Comparison of ENCODE assay signal across 7 mouse cellular contexts in genomic region chr2:170511073-170511891, GRCm38 (mm10). TPM values are rescaled to one million over a fixed set of nuclear protein-coding genes. Genes with fewer than 3 reads are reported as not detected.
A peak's percentile ranks its signal among the peaks of the same experiment; 100 is the strongest.
DNase-seq lines count a peak whose midpoint lies in the region; ATAC-seq lines count a peak whose summit lies in the region.

No protein-coding gene starts in this region.

- DNase-seq in adrenal gland, adult 18-20 months (ENCODE audit: low spot score in 2 of 2): peak; percentile 91 to 92
- DNase-seq in embryo, embryonic 11 days: peak; percentile 90
- peak; percentile 88 to 90 for DNase-seq in gastrocnemius, postnatal 36 days
- DNase-seq in left cerebral cortex, postnatal 36 days (ENCODE audit: low spot score in 2 of 2): peak; percentile 88 to 89
- DNase-seq in midbrain, embryonic 11.5 days (ENCODE audit: low spot score, missing footprints): peak; percentile 100
- DNase-seq in skeletal muscle tissue, adult 2 months (ENCODE audit: low read depth, low spot score): peak; percentile 85

- no peaks in the 10 kb centered on the region for H3K9me3 ChIP-seq in intestine, embryonic 16.5 days (ENCODE audit: control insufficient read depth, low read length)
- no peaks in the 10 kb centered on the region for H3K9me3 ChIP-seq in midbrain, embryonic 11.5 days (ENCODE audit: control insufficient read depth, low read length)

- peak; percentile 76 for ATAC-seq in intestine, embryonic 16.5 days
- ATAC-seq in midbrain, embryonic 11.5 days (ENCODE audit: low FRiP score): peak; percentile 81

- peak overlapping the region; percentile 92 for H3K9ac ChIP-seq in intestine, embryonic 16.5 days (ENCODE audit: low read depth, low read length)
- H3K9ac ChIP-seq in midbrain, embryonic 11.5 days (ENCODE audit: low read length): peak overlapping the region; percentile 97

- peak overlapping the region; percentile 93 for H3K4me3 ChIP-seq in intestine, embryonic 16.5 days (ENCODE audit: low read length)
- H3K4me3 ChIP-seq in midbrain, embryonic 11.5 days (ENCODE audit: low read depth, low read length): peak overlapping the region; percentile 97

- peaks cover 13% of the 10 kb centered on the region for H3K4me1 ChIP-seq in intestine, embryonic 16.5 days (ENCODE audit: control insufficient read depth, insufficient read depth, low read length)
- H3K4me1 ChIP-seq in midbrain, embryonic 11.5 days (ENCODE audit: control insufficient read depth, insufficient read depth, low read length): peaks cover 14% of the 10 kb centered on the region; the same call in 1 of the 2 replicates

- peak overlapping the region; percentile 76 for H3K4me2 ChIP-seq in intestine, embryonic 16.5 days (ENCODE audit: low read depth, low read length)
- H3K4me2 ChIP-seq in midbrain, embryonic 11.5 days: peak overlapping the region; percentile 83

- no peaks in the 10 kb centered on the region for H3K27me3 ChIP-seq in intestine, embryonic 16.5 days (replicated peaks; ENCODE audit: control insufficient read depth, insufficient read depth, low read length)
- no peaks in the 10 kb centered on the region for H3K27me3 ChIP-seq in midbrain, embryonic 11.5 days (ENCODE audit: control insufficient read depth, insufficient read depth, low read length)

- intact Hi-C loops in gastrocnemius, postnatal 36 days (cut with DNase I): no loop called here
- intact Hi-C loops in left cerebral cortex, postnatal 36 days (cut with DNase I): loop anchor here (10.0 kb wide), 1 partner anchor 224 kb away; the partner anchor contains the start of gene Dok5

- WGBS in intestine, embryonic 16.5 days: under 1% methylated on average over 58 of the region's 69 CpGs
- WGBS in midbrain, embryonic 11.5 days: under 1% methylated on average over 61 of the region's 69 CpGs

- peak overlapping the region; percentile 69 for H3K27ac ChIP-seq in intestine, embryonic 16.5 days (ENCODE audit: low read length)
- H3K27ac ChIP-seq in midbrain, embryonic 11.5 days (ENCODE audit: low read depth, low read length): peak overlapping the region; percentile 25; the same call in 1 of the 2 replicates

- H3K36me3 ChIP-seq in intestine, embryonic 16.5 days (ENCODE audit: control insufficient read depth, insufficient read depth, low read length): no peaks in the 10 kb centered on the region
- H3K36me3 ChIP-seq in midbrain, embryonic 11.5 days (ENCODE audit: control insufficient read depth, insufficient read depth, low read length): no peaks in the 10 kb centered on the region; the same call in 1 of the 2 replicates

RNA-seq across cellular contexts. Expression of gene Cyp24a1, which starts 14.3 kb away (rescaled TPM):
- not detected for total RNA-seq in adrenal gland, adult 18-20 months (2021)
- total RNA-seq in gastrocnemius, postnatal 36 days (2021): not detected
- not detected in 2 replicates for polyA plus RNA-seq in intestine, embryonic 16.5 days (2015; fragmentation: Nextera tagmentation; extraction: Ambion mirVana)
- total RNA-seq in left cerebral cortex, postnatal 36 days (2021): not detected
- 0.05 and 0.07 TPM in 2 replicates for polyA plus RNA-seq in midbrain, embryonic 11.5 days (2014; fragmentation: Nextera tagmentation; extraction: Ambion mirVana)

RNA-seq across cellular contexts. Expression of gene Pfdn4, which starts 15.1 kb away (rescaled TPM):
- 10 to 100 TPM; 17.7 to 19.4 TPM for total RNA-seq in adrenal gland, adult 18-20 months (2021)
- total RNA-seq in gastrocnemius, postnatal 36 days (2021): 10 to 100 TPM; 12.1 to 12.6 TPM
- polyA plus RNA-seq in intestine, embryonic 16.5 days (2015; fragmentation: Nextera tagmentation; extraction: Ambion mirVana): 46.6 and 48.5 TPM in 2 replicates
- total RNA-seq in left cerebral cortex, postnatal 36 days (2021): 10 to 100 TPM; 29.4 to 31.9 TPM
- 118 and 138 TPM in 2 replicates for polyA plus RNA-seq in midbrain, embryonic 11.5 days (2014; fragmentation: Nextera tagmentation; extraction: Ambion mirVana)

Comparison
In these comparisons a context has a peak if more than half of its experiments do, and no peak if none do; other contexts are left out.
1. Peak in every context shown above with its lines: DNase-seq, ATAC-seq, H3K4me3 ChIP-seq and H3K27ac ChIP-seq.